Mouse (Mus musculus) midbrain, embryonic 11.5 days (tissue): ENCODE data around the gene Tex26. TPM values are rescaled to one million over a fixed set of nuclear protein-coding genes. Genes with fewer than 3 reads are reported as not detected.

Experiments used
- ATAC-seq: fragments of 200-750 bp; cut with Nextera tagmentation; 2 replicates; pipeline ENCODE4 v1.8.0; 2017; ENCODE audit warnings: moderate TSS enrichment, moderate library complexity; ENCODE audit not compliant: low FRiP score
- DNase-seq: peaks from one replicate; pipeline ENCODE4 v3.0.0; 2015; ENCODE audit warnings: low spot score; ENCODE audit errors: missing footprints
- H3K27ac ChIP-seq: fragments of 300-500 bp; sonication (generic); 2 replicates; pipeline ENCODE4 v1.5.1; 2014; ENCODE audit warnings: low read depth, low read length
- H3K27me3 ChIP-seq: fragments of 300-500 bp; sonication (generic); 2 replicates; pipeline ENCODE4 v1.6.1; 2014; ENCODE audit warnings: mild to moderate bottlenecking, low read length, moderate library complexity, mixed read lengths; ENCODE audit not compliant: control insufficient read depth, insufficient read depth
- H3K36me3 ChIP-seq: fragments of 300-500 bp; sonication (generic); 2 replicates; pipeline ENCODE4 v1.6.1; 2014; ENCODE audit warnings: mild to moderate bottlenecking, low read length, moderate library complexity, mixed read lengths; ENCODE audit not compliant: control insufficient read depth, insufficient read depth
- H3K4me1 ChIP-seq: fragments of 300-500 bp; sonication (generic); 2 replicates; pipeline ENCODE4 v1.6.1; 2014; ENCODE audit warnings: low read length; ENCODE audit not compliant: control insufficient read depth, insufficient read depth
- H3K4me2 ChIP-seq: fragments of 300-500 bp; sonication (generic); 2 replicates; pipeline ENCODE4 v1.6.1; 2014; ENCODE audit warnings: mild to moderate bottlenecking, moderate library complexity
- H3K4me3 ChIP-seq: fragments of 300-500 bp; sonication (generic); 2 replicates; pipeline ENCODE4 v1.5.1; 2014; ENCODE audit warnings: low read depth, low read length
- H3K9ac ChIP-seq: fragments of 300-500 bp; sonication (generic); 2 replicates; pipeline ENCODE4 v1.6.1; 2014; ENCODE audit warnings: low read length
- H3K9me3 ChIP-seq: fragments of 300-500 bp; sonication (generic); 2 replicates; pipeline ENCODE4 v1.6.1; 2016; ENCODE audit warnings: low read length; ENCODE audit not compliant: control insufficient read depth
- whole genome bisulfite sequencing: fragments of 180-500 bp; shearing (Covaris S2); extraction: QIAGEN DNeasy Blood & Tissue Kit; methylation state at CpG from one replicate; pipeline ENCODE4 v1.1.7; 2014; 5-methylcytosine and 5-hydroxymethylcytosine counted together
- polyA plus RNA-seq: library from polyadenylated mRNA; unstranded; fragments of >200 nt; fragmentation: Nextera tagmentation; extraction: Ambion mirVana; gene quantifications from 2 replicates; pipeline ENCODE4 v1.2.1, GENCODE M21; 2014

Gene Tex26
- polyA plus RNA-seq, 1 experiment from 2014 or later = 1.2 TPM

DNA sequence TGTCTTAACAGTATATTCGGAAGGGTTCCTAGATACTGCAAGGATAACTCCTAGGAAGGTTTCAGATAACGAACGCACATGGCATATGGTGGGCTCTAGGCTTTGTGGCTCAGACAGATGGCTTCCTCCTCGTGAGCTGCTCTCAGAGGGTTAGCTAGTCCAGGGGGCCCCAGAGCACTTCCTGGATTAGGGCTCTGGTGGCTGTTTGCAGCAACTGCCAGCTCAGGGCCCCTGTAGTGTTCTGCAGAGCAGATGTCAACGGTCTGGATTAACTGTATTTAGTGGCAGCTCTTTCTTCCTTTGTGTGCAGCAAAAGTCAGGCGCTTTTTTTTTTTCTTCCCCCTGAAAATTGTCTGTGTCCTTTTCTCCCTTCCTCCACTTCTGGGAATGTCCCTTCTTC, 11.1 kb upstream of the Tex26 start:
- no peak overlapping the region for H3K4me2 ChIP-seq
- 3% methylated on average over 6 of the region's 6 CpGs for WGBS
- no peaks in the 10 kb centered on the region for H3K36me3 ChIP-seq
- peak overlapping the region; percentile 1; the same call in 1 of the 2 replicates for H3K9ac ChIP-seq
- H3K4me1 ChIP-seq = peaks cover 14% of the 10 kb centered on the region
- no peaks in the 10 kb centered on the region for H3K9me3 ChIP-seq
- no peak overlapping the region for H3K4me3 ChIP-seq
- no peaks in the 10 kb centered on the region for H3K27me3 ChIP-seq
- ATAC-seq = peak; percentile 93
- H3K27ac ChIP-seq = peak overlapping the region; percentile 71
- DNase-seq = peak; percentile 92

DNA sequence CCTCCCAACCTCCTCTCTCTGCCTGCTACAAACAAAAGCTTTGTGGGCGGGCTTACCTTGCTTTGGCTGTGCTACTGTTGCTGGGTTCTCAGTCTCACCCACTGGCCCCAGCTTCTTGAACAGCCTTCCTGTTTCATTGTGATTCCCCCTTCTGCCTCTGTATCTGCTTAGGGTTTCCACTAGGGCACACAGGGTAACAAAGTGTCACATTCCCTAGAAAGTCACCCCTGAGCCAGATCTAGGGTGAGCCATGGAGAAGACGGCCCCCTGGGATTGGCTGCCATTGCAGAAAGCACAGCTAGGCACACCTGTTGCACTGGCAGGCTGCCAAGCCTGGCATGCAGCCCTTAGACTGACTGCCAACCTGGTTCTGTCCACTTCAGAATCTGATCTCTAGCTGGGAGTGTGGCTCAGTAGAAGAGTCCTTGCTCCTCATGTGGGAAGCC, 10.6 kb upstream of the Tex26 start:
- Histone ChIP-seq H3K9me3 (no peaks in the 10 kb centered on the region), H3K36me3 (no peaks in the 10 kb centered on the region), H3K9ac (peak overlapping the region; percentile 1; the same call in 1 of the 2 replicates), H3K4me2 (no peak overlapping the region), H3K27me3 (no peaks in the 10 kb centered on the region), H3K4me1 (peaks cover 14% of the 10 kb centered on the region), H3K4me3 (no peak overlapping the region), H3K27ac (peak overlapping the region; percentile 71)
- DNase-seq (peak; percentile 89), ATAC-seq (peak; percentile 66)
- 24% methylated on average over 2 of the region's 2 CpGs for whole genome bisulfite sequencing

DNA sequence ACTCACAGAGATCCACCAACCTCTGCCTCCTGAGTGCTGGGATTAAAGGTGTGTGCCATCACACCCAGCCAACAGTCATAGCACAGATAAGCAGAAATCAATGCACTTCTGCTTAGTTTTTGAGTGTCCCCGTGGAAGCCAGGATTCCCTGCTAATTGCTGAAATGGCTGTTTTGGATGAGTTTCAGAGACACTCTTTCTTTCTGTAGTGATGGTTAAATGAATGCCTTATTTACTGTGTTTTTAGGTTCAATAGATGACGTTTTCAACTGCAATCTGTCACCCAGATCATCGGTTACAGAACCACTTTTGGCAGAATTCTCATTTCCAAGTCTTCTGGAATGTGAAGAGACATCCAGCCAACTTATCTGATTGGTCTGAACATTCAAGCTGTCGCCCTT, 9.9 kb upstream of the Tex26 start:
- Histone ChIP-seq H3K9ac (no peak overlapping the region), H3K4me2 (no peak overlapping the region), H3K4me3 (no peak overlapping the region), H3K27me3 (no peaks in the 10 kb centered on the region), H3K36me3 (no peaks in the 10 kb centered on the region), H3K27ac (no peak overlapping the region), H3K4me1 (peaks cover 14% of the 10 kb centered on the region), H3K9me3 (no peaks in the 10 kb centered on the region)
- DNase-seq (no peak), ATAC-seq (no peak)
- WGBS = 89% methylated on average over 4 of the region's 4 CpGs

DNA sequence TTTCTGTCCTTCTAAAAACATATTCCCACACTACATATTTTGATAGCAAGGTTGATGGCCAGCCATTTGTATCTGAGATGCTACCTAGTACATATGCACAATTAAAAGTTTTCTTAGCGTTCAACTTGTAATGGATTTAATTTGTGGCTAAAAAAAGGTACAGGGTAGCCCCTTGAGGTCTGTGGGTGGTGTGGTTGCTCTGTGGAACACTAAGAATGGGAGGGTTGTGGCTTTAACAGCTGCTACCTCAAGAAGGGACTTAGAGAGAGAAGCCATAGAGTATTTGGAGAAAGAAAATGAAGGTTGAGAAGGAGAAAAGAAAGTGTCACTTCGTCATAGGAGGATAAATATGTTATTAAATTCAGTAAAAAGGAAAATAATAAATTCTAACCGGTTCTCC, 8.5 kb upstream of the Tex26 start:
- no peak for ATAC-seq
- Histone ChIP-seq H3K4me2 (no peak overlapping the region), H3K4me1 (peaks cover 14% of the 10 kb centered on the region), H3K27ac (no peak overlapping the region), H3K36me3 (no peaks in the 10 kb centered on the region), H3K9me3 (no peaks in the 10 kb centered on the region), H3K9ac (no peak overlapping the region), H3K4me3 (no peak overlapping the region), H3K27me3 (no peaks in the 10 kb centered on the region)
- WGBS = 92% methylated on average over 3 of the region's 3 CpGs
- DNase-seq = no peak

DNA sequence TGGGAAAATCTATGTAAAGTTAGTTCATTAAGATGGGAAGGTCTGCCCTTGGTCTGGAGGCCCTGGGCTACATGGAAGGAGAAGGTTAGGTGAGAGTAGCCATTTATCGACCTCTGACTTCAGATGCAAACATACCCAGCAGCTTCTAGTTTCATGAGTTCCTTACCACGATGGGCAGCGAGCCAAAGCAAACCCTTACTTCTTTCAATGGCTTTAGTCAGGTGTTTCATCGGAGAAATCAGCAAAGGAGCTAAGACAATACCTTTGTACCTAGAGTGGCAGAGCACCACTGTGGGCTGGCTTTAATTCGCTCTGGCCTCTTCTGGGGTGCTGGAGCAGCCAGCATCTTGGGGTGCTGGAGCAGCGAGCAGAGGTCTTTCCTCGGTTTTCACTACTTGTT, 5.8 kb upstream of the Tex26 start:
- DNase-seq (no peak), ATAC-seq (no peak)
- no peaks in the 10 kb centered on the region for H3K27me3 ChIP-seq

DNA sequence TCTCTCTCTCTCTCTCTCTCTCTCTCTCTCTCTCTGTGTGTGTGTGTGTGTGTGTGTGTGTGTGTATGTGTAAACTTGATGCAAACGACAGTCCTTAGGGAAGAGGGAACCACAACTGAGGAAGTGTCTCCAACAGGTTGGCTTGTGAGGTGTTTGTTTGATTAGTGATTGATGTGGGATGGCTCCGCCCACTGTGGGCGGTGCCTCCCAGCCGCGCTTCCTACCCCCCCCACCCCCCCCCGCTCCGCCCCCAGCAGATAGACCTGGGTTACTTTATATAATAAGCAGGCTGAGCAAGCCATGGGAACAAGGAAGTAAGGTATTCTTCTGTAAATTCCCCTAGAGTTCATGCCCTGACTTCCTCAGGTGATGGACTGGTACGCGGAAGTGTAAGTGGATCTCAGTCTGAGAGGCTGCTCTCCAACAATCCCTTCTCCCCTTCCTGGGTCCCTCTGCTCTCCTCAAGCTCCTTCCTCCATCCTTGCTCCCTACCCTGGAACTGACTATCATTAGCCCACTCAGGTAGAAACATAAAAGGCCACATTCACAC, 5.2 kb upstream of the Tex26 start:
- Histone ChIP-seq H3K4me3 (no peak overlapping the region), H3K9me3 (no peaks in the 10 kb centered on the region), H3K9ac (no peak overlapping the region), H3K27me3 (no peaks in the 10 kb centered on the region), H3K4me2 (no peak overlapping the region), H3K27ac (no peak overlapping the region), H3K4me1 (peaks cover 6% of the 10 kb centered on the region), H3K36me3 (no peaks in the 10 kb centered on the region)
- ATAC-seq (no peak), DNase-seq (no peak)
- WGBS = 31% methylated on average over 9 of the region's 9 CpGs

More for the DNA sequence above, 5.8 kb upstream of the Tex26 start:
- WGBS = 72% methylated on average over 7 of the region's 7 CpGs
- H3K4me3 ChIP-seq = no peak overlapping the region
- H3K4me2 ChIP-seq = no peak overlapping the region
- peaks cover 7% of the 10 kb centered on the region for H3K4me1 ChIP-seq
- H3K9me3 ChIP-seq = no peaks in the 10 kb centered on the region
- no peak overlapping the region for H3K27ac ChIP-seq
- H3K36me3 ChIP-seq = no peaks in the 10 kb centered on the region
- H3K9ac ChIP-seq = no peak overlapping the region

DNA sequence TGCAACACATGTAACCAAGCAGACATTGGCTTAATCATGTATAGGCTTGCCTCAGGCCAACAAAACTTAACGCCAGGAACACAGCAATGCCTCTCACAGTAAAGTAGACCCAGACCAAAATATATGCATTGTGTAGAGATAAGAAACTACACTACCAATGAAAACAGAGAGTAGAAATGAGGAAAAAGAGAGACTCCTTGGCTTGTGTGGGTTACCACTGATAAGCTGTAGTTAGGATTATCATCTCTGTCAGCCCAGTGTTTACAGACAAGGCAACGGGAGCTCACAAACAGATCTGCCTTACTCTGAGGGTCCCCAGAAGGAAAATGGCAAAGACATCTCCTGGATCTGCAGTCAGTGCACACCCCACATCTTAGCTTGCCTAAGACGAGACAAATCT, 2.9 kb upstream of the Tex26 start:
- no peak for DNase-seq
- no peak overlapping the region for H3K4me3 ChIP-seq
- peaks cover 21% of the 10 kb centered on the region for H3K4me1 ChIP-seq
- H3K4me2 ChIP-seq = no peak overlapping the region
- no peaks in the 10 kb centered on the region for H3K36me3 ChIP-seq
- H3K9me3 ChIP-seq = no peaks in the 10 kb centered on the region
- ATAC-seq = no peak
- H3K9ac ChIP-seq = no peak overlapping the region
- H3K27ac ChIP-seq = no peak overlapping the region
- no peaks in the 10 kb centered on the region for H3K27me3 ChIP-seq
- WGBS = 88% methylated on average over 3 of the region's 3 CpGs

DNA sequence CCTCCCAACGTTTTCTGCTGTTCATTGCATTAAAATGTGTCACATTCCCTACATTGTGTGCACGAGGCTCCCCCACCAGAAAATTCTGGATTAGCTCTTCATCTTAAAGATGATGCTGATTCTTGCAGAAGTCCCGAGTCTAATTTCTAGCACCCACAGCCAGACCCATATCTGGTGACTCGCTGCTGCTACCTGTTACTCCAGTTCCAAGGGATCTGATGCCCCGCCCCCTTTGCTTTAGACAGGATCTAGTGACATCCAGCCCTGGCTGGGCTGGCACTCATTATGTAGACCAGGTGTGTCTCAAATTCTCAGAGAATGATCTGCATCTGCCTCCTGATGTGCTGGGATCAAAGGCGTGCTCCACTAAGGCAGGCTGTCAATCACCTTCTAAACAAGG, 2.3 kb upstream of the Tex26 start:
- ATAC-seq (no peak), DNase-seq (no peak)
- no peak overlapping the region for H3K27ac ChIP-seq
- H3K27me3 ChIP-seq = no peaks in the 10 kb centered on the region
- H3K9ac ChIP-seq = no peak overlapping the region
- 79% methylated on average over 6 of the region's 6 CpGs for WGBS
- H3K4me3 ChIP-seq = no peak overlapping the region
- H3K9me3 ChIP-seq = no peaks in the 10 kb centered on the region
- H3K4me2 ChIP-seq = no peak overlapping the region
- H3K36me3 ChIP-seq = no peaks in the 10 kb centered on the region
- H3K4me1 ChIP-seq = peaks cover 25% of the 10 kb centered on the region

DNA sequence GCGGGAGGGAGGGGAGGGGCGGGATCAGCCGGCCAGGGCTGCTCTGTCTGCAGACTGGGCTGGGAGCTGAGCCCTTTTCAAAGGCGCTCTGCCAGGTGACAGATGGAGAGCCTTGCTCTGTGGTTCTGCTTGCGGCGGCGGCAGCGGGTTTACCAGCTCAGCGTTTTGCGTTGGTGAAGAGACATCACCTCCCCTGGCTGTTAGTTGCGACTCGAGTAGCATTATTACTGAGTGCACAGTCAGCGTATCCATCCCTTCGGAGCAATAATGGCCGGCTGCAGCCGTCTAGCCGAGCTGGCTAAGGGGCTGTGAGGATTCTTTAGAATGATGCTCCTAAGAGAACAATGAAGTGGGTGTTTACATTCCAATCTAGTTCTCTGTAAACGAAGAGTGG, 717 bp downstream of the Tex26 start:
- Histone ChIP-seq H3K4me1 (peaks cover 30% of the 10 kb centered on the region), H3K9ac (peak overlapping the region; percentile 67), H3K9me3 (no peaks in the 10 kb centered on the region), H3K27ac (peak overlapping the region; percentile 97), H3K4me3 (peak overlapping the region; percentile 32), H3K27me3 (peaks cover 7% of the 10 kb centered on the region; the same call in 1 of the 2 replicates), H3K4me2 (peak overlapping the region; percentile 74), H3K36me3 (no peaks in the 10 kb centered on the region)
- peak; percentile 95 for DNase-seq
- WGBS = 0% methylated on average over 18 of the region's 18 CpGs
- ATAC-seq = peak; percentile 81
